Mouse (Mus musculus) megakaryocyte, embryonic 14.5 days (primary cell): ENCODE data around the gene Trim80.

Experiments used
- FLI1 ChIP-seq: IDR thresholded peaks from 2 replicates; pipeline ENCODE4 v1.6.1; 2012; ENCODE audit warnings: low read length, inconsistent platforms, mixed read lengths
- GATA1 ChIP-seq: IDR thresholded peaks from 3 replicates; pipeline ENCODE4 v1.6.1; 2012; ENCODE audit warnings: mixed read lengths, low read length, inconsistent platforms, borderline replicate concordance

GRCm38 (mm10) chr11:115490441-115491355 is 50.4 kb downstream of the Trim80 start:
- TF ChIP-seq GATA1 (no peak), FLI1 (no peak)
